Mouse (Mus musculus) urinary bladder, postnatal 14 days (tissue): ENCODE results near the gene Gm10277.

ENCODE experiments used
- DNase-seq: peaks from one replicate; pipeline ENCODE4 v3.0.0; 2021; ENCODE audit warnings: low spot score

Gene Gm10277

DNA sequence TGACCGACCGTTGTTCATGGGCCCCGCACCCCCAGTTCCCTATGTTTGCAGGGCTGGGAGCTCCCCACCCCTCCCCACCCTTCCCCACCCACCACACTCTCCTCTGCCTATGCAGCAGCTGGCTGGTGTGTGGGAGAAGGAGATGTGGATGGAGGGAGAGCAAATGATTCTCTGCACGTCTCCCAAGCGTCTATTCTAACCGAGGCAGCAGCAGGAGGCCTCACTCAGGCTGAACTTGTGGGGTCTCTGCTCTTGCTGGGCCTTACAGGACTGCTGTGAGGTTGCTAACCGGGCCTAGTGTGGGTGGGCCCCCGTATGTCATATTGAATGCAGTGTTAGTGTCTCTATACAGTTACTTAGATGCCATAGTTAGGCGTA is 12.9 kb upstream of the Gm10277 start:
- DNase-seq, result no peak

DNA sequence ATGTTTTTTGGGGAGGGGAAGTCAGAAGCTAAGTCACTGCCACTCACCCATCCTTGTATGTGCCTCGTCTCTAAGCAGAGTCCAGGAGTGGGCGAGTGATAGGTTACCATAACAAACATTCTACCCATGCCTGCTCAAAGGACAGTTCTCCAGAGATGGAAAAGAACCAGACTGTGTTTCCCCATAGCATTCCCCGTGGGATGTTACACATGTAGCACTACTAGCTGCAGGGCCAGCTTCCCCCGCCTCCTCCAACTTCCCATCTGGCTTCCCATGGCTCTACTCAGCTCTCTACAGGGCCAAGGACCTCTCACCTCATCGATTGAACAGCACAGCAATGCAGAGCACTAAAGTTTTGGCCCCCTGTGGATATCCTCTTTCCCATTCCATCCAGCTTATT is 7.7 kb upstream of the Gm10277 start:
- DNase-seq, result no peak

DNA sequence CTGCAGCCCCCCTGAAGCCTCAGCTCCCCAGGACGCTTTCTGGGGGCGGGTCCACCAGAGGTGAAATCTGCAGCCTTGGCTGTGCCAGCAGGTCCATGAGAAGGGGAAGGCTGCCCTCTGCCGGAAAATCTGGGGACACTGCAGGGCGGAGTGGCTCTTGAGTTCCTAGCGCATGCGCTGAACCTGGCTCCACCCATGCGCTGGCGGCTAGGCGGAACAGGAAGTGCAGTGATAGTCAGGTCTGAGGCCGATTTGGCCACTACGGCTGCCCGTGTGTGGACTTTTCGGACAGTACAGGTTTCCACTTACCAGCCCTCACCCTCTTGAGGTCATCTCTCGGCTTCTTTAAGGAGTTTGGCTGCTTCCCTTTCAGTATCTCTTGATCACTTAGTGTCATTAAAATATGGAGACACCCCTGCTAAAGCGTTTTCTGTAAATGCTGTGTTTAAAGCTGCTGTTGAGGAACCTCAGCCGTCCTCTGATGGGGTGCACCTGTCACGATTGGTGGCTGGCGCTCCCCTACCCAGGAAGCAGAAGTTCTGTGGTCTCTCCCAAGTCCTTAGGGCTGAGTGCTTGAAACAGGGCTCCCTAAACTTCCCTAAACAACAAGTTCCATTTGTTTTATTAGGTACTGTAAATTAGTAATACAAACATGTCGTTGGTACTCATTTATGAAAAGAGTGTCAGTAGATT is 5.8 kb upstream of the Gm10277 start:
- peak; percentile 98 for DNase-seq

DNA sequence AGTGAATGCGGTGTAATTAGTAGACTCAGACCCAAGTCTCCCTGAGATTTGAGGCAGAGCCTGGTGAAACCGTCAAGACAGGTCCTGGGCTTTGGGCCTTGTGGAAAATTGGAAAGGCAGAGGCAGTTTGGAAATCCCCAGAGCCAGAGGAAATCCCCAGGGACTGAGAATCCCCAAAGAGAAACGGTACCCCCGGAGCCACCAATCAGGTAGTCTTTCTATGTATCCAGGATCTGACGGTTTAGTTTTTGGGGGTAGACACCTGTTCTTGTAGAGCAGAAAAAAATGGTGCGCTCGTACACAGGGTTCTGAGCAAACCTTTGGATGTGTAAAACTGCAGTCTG is 5.0 kb upstream of the Gm10277 start:
- DNase-seq, result no peak

DNA sequence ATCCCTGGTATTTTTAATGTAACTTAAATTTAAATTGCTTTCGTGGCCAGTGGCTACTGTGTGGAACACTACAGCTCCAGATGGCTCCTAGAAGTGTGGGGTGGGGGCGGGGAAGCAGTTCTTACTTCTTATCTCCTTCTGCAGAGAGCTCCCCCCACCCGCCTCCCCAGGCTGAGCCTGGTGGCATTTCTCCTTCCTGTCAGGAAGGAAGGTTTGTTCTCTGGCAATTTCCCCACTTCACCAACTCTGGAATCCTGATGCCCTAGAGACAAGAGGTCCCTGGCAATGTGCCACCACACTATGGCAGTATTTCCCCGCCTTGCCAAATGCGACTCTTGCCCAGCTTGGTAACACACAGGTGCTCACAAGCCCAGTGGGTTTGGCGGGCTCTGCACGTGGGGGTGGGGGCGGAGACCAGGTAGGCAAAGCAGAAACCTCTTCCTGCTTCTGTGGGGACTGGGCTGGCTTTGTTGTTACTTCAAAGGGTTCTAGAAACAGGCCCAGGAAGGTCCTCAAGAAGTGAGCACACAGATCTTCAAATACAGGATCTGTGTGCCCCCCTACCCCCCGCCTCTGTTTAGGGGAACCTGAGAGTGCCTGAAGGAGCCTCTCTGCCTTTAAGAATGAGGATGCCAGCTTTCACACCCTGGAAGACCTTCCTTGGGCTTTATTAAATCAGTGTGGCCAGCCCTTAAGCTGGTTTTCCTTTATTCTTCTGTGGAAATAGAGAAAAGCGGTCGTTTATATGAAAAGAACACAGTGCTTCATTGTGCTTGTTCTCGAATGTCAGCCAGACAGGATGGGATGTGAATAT is 4.4 kb upstream of the Gm10277 start:
- peak; percentile 83 for DNase-seq

DNA sequence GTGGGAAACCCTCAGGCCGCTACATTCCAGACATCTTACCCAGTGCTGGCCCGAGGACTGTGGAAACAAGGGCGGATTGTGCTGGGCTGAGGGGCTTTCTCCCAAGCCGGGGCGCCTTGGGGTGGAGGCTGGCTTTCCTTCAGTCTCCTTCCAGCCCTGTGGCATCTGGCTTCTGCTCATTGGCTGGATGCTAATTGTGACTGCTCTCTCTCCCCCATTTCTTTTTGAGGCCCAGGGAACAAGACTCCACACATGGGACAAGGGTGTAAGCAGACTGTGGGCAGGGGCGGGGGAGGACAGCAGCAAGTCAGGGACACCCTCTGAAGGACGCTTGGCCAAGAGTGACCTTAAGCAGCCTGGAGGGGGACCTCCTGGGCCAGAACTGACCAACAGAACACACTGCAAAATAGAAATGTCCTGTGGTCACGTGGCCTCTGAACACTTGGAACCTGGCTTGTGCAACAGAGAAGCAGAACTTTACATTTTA is 3.7 kb upstream of the Gm10277 start:
- no peak for DNase-seq

DNA sequence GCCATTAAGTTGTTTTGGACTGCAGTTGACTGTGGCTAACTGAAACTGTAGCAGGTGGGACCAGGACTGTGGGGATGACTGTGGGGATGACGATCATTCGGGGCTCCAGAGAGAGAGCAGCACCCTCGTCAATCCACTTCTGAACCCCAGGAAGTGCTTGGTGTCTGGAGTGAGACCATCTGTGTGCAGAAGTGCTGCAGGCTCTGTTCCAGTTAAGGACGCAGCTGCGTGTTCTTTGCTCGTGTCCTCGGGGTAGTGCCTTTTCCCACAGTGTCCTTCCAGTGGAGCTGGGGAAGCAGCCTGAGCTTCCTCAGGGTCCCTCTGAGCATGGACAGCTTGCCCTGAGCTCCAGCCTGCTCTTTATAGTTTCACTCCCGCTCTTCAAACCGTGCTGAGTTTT is 2.7 kb upstream of the Gm10277 start:
- no peak for DNase-seq

DNA sequence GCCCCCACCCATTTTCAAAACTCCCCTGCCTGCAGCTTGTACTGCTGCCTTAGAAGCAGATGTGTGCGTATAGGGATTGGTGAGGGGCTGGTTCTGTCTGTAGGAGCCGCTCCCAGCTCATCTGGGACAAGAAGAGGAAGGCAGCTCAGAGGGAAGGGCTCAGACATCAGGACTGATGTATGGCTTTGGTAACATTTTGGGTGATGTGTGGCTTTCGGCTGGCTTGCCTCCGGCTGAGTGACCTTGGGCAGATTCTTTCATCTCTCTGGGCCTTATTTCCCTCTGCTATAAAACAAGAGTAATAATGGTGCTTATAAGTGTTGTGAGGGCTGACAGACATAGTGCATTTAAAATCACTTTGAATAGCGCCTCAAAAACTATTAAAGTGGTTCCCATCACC is 2.0 kb upstream of the Gm10277 start:
- no peak for DNase-seq

DNA sequence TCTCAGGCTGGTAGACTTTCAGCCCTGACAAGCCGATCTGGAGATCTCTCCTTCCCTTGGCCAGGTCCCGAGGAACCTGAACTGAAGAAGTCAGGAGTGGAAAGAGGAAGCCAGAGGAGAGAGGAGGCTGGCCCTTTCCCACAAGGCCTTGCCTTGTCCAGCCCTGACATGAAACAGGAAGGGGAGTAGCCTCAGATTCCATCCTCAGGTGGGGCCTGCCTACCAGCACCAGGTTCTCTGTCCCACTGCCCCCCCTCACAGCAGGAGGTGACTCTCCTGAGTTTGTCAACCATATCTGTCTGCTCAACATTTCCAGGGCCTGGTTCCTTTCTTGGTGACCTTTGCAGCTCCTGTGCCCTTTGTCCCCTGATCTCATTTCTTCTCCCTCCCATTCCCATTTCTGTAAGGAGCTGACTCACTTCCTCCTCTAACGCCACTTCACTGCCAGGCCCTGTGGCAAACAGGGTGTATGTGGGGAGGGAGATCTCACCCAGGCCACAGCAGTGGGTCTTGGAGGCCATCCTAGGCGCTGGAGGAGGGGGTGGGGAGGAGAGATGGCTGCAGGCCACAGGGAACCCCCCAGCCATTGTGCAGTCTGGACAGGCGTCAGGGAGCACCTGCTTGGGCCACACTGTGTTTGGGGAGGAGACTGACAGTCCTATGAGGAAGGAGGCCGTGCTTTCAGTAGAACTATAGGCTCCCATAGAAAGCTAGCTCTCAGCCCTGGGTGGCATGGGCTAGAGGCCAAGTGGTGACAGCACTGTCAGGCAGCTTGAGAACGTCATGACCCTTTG is 1.6 kb downstream of the Gm10277 start:
- DNase-seq, result peak; percentile 64

DNA sequence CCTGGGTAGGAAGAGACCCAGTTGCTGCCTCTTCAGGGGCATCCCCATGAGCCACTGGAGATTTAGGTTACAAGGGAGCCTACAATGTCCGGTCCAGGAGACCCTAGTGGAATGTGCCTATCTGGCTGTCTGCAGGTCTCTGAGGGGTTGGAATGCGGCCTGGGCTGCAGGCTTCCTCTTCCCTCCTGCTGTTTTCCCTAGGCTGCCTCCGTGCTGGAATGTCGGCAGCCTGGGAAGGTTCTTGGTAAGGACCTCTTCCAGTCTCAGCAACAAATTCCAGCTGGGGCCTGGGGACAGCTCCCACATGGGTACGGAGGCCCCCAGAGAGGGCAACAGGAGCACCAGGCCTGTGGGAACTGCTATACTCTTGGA is 2.2 kb downstream of the Gm10277 start:
- no peak for DNase-seq

DNA sequence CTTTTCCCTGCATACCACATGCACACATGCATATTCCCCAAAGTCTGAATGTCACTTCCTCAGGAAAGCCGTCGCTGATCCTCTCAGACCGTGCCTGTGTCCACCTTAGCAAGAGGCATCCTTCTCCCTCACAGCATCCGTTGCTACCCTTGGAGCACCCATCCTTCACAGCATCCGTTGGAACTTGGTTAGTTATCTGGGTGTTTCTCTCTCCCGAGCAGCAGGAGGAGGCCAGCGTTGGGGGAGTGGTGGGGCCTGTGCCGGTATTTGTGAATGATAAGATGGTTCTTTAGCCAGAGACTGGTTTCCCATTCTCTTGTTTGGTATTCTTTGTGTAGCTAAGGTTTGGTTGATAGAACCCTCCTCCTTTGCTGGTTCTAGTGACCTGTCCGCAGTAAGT is 2.7 kb downstream of the Gm10277 start:
- no peak for DNase-seq

DNA sequence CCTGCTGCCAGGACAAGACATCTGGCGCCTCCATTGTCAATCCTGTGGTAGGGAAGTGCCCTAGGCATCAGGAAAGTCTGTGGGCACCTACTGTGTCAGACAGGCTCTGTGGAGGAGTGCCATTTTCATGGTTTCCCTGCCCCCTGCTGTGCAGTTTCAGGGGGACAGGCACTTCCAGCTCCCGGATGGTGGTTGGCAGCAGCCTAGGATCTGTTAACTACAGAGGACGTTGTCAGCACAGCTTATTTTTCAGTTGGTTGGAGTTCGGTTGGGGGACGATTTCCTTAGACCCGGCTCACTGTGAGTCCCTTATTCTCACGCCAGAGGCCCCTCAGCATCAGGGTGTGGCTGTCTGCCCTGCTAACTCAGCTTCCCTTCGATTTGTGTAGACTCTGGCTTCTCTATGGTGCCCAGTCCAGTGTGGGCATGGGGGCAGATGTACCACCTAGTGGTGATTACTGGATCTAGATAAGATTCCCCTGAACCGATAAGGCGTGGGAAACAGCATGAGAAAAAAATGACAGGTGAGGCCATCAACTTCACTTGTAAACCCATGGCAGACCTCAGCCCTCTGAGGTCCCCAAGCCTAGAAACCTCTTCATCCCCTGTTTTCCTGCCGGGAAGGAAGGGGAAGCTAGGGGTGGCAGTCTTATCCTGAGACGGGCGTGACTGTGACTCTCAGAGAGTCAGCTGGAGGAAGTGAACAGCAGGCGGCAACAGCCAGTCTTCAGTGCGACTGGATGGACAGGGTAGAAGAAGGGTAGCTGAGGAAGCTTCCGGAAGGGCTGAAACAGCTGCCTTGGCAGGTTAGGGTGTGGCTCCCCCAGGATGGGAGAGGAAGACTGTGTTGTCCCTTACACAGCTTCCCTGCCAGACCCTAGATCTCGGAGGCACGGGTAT is 3.5 kb downstream of the Gm10277 start:
- DNase-seq, result no peak

DNA sequence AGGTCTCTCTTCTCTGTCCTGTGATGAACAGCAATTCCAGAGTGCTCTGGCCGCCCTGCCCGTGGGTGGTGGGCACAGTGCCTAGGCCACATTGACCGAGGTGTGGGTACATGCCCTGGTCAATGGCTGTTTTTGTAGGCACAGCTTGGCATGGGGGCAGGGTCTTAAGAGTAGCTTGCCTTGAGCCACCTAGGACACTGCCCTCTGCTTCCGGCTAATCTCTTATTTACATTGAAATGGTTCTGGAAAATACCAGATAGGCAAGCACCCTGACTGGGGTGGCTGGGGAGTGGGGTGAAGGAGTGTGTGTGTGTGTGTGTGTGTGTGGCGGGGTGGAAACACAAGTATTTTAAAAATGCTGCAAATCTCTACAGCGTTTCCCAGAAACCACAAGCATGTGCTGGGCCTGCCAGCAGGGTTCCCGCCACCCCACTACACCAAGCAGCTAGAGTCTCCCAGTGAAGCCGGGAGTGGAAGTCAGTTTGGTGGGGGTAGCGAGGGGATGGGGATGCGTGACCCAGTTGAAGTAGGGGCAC is 4.3 kb downstream of the Gm10277 start:
- DNase-seq, result no peak

DNA sequence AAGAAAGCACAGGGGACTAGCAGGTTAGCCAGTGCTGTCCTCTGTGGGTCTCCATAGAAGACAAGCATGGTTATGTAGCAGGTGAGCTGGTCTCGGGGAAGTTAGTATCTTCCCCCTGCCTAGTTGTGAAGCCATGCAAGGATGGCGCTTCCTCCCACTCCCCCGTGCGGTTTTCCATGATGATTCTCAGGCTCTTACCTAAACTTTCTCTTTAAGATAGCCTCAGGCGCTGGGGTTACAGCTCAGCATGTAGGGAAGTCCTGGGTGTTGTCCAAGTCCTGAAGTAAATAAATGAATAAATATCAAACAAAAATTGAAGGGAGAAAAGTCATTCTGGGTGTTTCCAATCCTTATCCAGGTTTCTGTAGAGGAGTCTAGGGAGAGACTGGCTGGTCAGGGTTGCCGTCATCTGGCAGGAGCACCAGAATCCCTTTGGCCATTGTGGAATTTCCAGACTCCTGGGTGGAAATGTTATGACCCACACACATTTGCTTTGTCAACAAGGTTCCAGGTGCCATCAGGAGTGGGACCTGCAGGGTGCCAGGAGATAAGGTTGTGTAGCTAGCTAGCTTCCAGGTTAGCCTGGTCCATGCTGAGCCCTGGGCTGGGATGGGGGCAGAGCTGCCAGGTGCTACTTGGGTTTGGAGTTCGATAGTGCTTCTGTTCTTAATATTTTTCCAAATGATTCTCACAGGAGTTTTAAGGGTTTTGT is 5.3 kb downstream of the Gm10277 start:
- DNase-seq, result no peak

DNA sequence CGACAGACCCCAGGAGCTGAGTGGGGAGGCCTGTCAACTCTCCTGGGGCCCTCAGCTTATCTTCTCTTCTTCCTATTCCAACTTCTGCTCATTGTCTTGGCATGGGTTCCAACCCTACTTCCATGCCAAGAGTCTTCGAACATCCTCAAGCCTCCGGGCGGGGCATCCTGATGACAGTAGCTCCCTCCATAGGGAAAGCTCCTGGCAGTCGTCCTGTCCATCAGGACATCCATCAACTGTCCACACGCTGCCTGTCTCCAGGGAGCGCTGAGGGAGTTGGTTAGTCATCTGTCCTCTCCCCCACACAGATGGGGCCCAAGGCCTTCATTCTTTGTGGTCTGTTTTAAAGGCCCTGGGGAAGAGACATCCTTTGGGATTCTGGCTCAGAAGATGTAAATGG is 6.5 kb downstream of the Gm10277 start:
- no peak for DNase-seq

DNA sequence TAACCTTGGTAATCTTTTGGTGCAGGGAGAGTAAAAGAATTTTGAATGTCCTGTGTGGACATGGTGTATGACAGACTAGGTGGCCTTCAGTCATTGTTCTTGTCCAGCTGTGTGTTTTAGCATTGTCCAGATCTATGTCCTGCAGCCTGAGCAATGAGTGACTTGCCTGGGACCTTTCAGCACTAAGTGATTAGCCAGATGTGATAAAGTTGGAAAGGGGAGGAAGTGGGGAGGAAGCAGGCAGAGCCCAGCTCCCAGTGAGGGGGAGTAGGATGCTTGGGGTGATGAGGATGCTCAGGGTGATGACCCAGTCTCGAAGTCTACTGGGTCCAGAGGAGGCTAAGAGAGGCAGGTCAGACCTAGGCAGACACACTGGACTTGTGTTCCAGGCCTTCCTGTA is 8.3 kb downstream of the Gm10277 start:
- DNase-seq, result no peak

DNA sequence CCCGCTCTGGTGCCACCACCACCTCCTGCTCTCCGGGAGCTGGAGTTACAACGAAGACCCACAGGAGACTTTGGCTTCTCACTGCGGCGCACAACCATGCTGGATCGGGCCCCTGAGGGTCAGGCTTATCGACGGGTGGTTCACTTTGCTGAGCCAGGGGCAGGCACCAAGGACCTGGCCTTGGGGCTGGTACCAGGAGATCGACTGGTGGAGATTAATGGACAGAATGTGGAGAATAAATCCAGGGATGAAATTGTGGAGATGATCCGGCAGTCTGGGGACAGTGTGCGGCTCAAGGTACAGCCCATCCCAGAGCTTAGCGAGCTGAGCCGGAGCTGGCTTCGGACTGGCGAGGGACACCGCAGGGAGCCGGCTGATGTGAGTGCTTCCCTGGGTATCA is 9.6 kb downstream of the Gm10277 start:
- no peak for DNase-seq

DNA sequence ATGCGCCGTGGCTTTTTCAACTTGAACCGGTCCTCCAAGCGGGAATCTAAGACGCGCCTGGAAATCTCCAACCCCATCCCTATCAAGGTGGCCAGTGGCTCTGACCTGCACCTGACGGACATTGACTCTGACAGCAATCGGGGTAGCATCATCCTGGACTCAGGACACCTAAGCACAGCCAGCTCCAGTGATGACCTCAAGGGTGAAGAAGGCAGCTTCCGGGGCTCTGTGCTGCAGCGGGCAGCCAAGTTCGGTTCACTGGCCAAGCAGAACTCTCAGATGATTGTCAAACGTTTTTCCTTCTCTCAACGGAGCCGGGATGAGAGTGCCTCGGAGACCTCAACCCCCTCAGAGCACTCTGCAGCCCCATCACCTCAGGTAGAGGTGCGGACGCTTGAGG is 10.1 kb downstream of the Gm10277 start:
- no peak for DNase-seq

DNA sequence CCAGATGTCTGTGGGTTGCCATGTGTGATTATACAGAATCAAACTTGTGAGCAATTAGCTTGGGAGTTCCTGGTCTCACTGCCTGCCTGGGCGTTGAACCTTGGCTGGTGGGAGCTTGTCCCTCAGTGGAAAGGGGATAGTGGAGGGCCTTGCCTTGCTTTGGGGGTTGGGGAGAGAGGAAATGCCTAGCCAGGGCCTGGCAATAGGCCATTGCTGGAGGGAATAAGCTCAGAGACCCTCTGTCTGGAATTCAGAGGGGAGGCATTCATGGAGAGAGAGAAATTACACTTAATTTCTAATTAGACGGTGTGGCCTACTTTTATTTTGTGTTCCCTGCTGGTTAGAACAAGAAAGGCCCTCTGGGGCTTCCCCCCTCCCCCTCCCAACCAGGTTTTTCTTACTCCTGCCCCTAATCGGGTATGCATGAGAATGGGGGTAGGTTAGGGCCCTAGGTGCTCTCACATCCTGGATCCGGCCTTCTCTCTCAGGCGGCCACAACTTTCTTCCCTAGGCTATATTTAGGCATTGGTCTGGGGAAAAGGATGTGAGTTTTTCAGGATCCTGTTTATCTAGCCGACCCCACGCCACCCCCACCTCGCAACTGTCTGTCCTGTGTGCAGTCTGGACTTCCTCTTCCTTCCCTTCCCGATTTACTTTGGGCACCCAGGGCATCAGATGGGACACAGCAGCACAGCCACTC is 11.7 kb downstream of the Gm10277 start:
- no peak for DNase-seq
